Mouse (Mus musculus): ENCODE measurements around the gene Car7. TPM values are rescaled to one million over a fixed set of nuclear protein-coding genes. Genes with fewer than 3 reads are reported as not detected.
A peak's percentile ranks its signal among the peaks of the same experiment; 100 is the strongest.
"Not testable (repeated sequence)": the region's sequence is repeated elsewhere in the genome, so short reads cannot be mapped to it uniquely, and the experiment has no call there.

Gene Car7
- polyA plus RNA-seq, 1 experiment from 2014 or later, result 2.2 TPM

DNA sequence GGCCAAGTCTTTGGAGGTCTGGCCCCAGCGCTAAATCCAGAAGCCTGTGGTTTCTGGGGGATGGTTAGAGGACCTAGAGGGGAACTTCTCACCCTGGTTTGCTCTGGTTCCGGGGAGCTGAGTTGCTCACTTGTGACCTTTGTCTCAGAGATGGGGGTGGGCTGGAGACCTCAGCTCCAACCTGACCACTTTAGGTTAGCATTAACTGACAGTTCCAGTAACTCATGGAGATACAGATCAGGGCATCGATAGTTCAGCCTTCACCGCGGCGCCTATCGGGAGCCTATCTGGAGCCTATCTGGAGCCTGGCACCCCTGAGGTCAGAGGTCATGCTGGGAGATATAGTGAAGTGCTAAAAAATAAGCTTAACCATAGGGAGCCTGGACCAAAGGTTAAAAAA lies 22.7 kb downstream of the Car7 start:
- no peak for DNase-seq (ENCODE audit: low spot score)

DNA sequence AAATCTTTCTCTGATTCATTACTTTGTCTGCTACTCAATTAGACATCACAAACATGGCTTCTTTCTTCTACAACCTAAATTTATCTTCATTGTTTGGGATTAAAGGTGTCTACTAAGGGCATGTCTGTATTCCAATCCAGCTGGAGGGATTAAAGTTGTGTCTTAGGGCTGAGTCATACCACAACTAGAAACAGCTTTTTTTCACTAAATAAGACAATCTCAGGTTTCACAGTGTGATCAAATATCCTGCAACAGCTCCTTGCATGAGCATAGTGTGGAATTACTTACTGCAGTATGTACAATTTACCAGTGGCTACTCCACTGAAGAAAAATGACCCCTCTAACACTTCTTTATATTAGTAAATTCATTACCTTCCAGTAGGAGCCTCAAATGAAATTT lies 26.2 kb downstream of the Car7 start:
- Histone ChIP-seq H3K36me3 (replicated peaks; ENCODE audit: control insufficient read depth, insufficient read depth) (no peaks in the 10 kb centered on the region), H3K4me2 (replicated peaks) (no peak overlapping the region), H3K4me3 (replicated peaks; ENCODE audit: low read length) (no peak overlapping the region), H3K9ac (no peak overlapping the region), H3K27ac (no peak overlapping the region), H3K4me1 (replicated peaks; ENCODE audit: control insufficient read depth, insufficient read depth, low read length) (no peaks in the 10 kb centered on the region), H3K9me3 (ENCODE audit: control insufficient read depth, low read length) (no peaks in the 10 kb centered on the region), H3K27me3 (ENCODE audit: control insufficient read depth, insufficient read depth, low read length) (no peaks in the 10 kb centered on the region)
- ATAC-seq (ENCODE audit: low FRiP score), result no peak
- DNase-seq (ENCODE audit: low spot score), result no peak

More for the DNA sequence above, 22.7 kb downstream of the Car7 start:
- 83% methylated on average over 7 of the region's 7 CpGs for WGBS
- Histone ChIP-seq H3K27me3 (ENCODE audit: control insufficient read depth, insufficient read depth, low read length) (no peaks in the 10 kb centered on the region), H3K4me2 (replicated peaks) (no peak overlapping the region), H3K4me3 (replicated peaks; ENCODE audit: low read length) (no peak overlapping the region), H3K4me1 (replicated peaks; ENCODE audit: control insufficient read depth, insufficient read depth, low read length) (no peaks in the 10 kb centered on the region), H3K9ac (no peak overlapping the region), H3K36me3 (replicated peaks; ENCODE audit: control insufficient read depth, insufficient read depth) (no peaks in the 10 kb centered on the region), H3K27ac (no peak overlapping the region), H3K9me3 (ENCODE audit: control insufficient read depth, low read length) (no peaks in the 10 kb centered on the region)
- ATAC-seq (ENCODE audit: low FRiP score), result no peak

DNA sequence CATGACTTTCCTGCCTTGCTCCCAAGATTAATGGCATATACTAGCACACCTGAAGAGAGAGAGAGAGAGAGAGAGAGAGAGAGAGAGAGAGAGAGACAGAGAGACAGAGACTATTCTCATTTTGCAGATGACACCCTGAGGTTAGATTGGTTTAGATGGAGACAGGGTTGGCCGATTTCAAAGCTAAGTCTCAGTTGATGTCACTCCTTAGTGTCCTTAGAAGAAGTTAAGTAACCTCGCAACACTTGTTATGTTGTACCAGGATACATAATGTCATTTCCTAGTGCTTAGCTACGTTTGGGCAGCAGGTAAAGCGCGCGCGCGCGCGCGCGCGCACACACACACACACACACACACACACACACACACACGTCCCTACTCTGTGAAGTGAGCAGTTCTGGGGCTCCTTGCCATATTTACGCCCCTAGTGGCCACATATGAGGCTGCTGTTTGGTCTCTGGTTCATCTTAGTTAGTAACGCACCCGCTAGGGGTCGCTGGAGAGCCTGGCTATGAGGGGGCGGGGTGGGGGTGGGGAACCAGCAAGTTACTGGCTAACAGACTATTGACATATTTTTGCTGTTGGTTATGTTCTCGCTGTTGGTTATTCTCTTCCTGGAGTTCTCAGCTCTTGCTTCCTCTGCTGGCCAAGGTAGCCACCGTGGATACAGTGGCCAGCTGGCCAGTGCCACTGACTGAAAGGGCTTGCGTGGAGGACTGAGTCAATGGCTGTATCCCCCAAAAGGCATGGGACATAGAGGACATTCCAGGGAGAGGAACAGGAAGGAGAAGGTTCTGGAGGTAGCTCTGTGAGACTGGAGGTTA lies 30.4 kb downstream of the Car7 start:
- Histone ChIP-seq H3K36me3 (replicated peaks; ENCODE audit: control insufficient read depth, insufficient read depth) (no peaks in the 10 kb centered on the region), H3K9ac (no peak overlapping the region), H3K9me3 (ENCODE audit: control insufficient read depth, low read length) (no peaks in the 10 kb centered on the region), H3K27me3 (ENCODE audit: control insufficient read depth, insufficient read depth, low read length) (no peaks in the 10 kb centered on the region), H3K4me1 (replicated peaks; ENCODE audit: control insufficient read depth, insufficient read depth, low read length) (no peaks in the 10 kb centered on the region), H3K4me2 (replicated peaks) (no peak overlapping the region; the same call in 1 of the 2 replicates), H3K27ac (no peak overlapping the region), H3K4me3 (replicated peaks; ENCODE audit: low read length) (no peak overlapping the region)
- 19% methylated on average over 22 of the region's 22 CpGs for WGBS
- ATAC-seq (ENCODE audit: low FRiP score) (peak; percentile 85; the same call in 1 of the 2 replicates), DNase-seq (ENCODE audit: low spot score) (peak; percentile 85)

DNA sequence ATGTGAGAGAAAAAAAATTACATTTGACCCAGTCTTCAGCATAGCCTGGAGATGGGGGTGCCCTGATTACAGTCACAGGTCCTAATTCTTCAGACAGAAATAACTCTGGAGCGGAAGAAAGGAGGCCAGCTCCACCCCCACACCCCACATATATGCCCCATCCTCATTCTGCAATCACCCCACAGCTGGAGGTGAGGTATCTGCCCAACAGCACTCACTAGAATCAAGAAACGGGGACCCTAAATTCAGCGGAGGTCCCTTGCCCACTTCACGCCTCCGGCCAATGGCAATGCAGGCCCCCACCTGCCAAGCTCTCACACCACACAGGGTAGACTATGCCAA lies 30.9 kb downstream of the Car7 start:
- H3K27me3 ChIP-seq (ENCODE audit: control insufficient read depth, insufficient read depth, low read length), result no peaks in the 10 kb centered on the region
- H3K4me3 ChIP-seq (replicated peaks; ENCODE audit: low read length), result no peak overlapping the region
- no peak for DNase-seq (ENCODE audit: low spot score)
- H3K9ac ChIP-seq, result no peak overlapping the region
- 94% methylated on average over 5 of the region's 5 CpGs for WGBS
- no peaks in the 10 kb centered on the region for H3K4me1 ChIP-seq (replicated peaks; ENCODE audit: control insufficient read depth, insufficient read depth, low read length)
- H3K27ac ChIP-seq, result no peak overlapping the region
- H3K9me3 ChIP-seq (ENCODE audit: control insufficient read depth, low read length), result no peaks in the 10 kb centered on the region
- no peak overlapping the region for H3K4me2 ChIP-seq (replicated peaks)
- ATAC-seq (ENCODE audit: low FRiP score), result 0 out of 2 replicates have a peak, but pooled peaks have one; percentile 34
- H3K36me3 ChIP-seq (replicated peaks; ENCODE audit: control insufficient read depth, insufficient read depth), result no peaks in the 10 kb centered on the region

DNA sequence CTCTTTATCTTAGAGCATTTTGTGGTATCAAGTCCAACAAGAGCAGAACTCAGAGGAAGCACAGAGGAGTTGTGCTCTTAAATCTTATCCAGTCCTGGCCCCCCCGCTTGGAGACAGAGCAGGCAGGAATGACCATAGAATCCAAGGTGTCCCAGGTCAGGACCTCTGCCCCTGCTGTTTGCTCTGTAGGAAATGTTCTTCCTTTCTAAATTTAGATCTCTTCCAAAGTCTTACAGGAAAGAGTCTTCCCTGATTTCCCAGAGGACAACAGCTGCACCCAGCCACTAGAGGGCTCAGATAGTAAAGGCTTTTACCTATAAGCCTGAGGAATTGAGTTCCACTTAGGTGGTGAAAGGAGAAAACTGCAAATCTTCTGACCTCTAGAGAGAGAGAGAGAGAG lies 35.1 kb downstream of the Car7 start:
- H3K4me1 ChIP-seq (replicated peaks; ENCODE audit: control insufficient read depth, insufficient read depth, low read length), result no peaks in the 10 kb centered on the region
- no peaks in the 10 kb centered on the region for H3K9me3 ChIP-seq (ENCODE audit: control insufficient read depth, low read length)
- H3K27me3 ChIP-seq (ENCODE audit: control insufficient read depth, insufficient read depth, low read length), result no peaks in the 10 kb centered on the region
- DNase-seq (ENCODE audit: low spot score), result no peak
- no peaks in the 10 kb centered on the region for H3K36me3 ChIP-seq (replicated peaks; ENCODE audit: control insufficient read depth, insufficient read depth)
- no peak overlapping the region for H3K4me2 ChIP-seq (replicated peaks)
- no peak overlapping the region for H3K4me3 ChIP-seq (replicated peaks; ENCODE audit: low read length)
- H3K27ac ChIP-seq, result no peak overlapping the region
- no peak overlapping the region for H3K9ac ChIP-seq
- ATAC-seq (ENCODE audit: low FRiP score), result no peak
- 57% methylated on average over 1 of the region's 1 CpGs for WGBS

DNA sequence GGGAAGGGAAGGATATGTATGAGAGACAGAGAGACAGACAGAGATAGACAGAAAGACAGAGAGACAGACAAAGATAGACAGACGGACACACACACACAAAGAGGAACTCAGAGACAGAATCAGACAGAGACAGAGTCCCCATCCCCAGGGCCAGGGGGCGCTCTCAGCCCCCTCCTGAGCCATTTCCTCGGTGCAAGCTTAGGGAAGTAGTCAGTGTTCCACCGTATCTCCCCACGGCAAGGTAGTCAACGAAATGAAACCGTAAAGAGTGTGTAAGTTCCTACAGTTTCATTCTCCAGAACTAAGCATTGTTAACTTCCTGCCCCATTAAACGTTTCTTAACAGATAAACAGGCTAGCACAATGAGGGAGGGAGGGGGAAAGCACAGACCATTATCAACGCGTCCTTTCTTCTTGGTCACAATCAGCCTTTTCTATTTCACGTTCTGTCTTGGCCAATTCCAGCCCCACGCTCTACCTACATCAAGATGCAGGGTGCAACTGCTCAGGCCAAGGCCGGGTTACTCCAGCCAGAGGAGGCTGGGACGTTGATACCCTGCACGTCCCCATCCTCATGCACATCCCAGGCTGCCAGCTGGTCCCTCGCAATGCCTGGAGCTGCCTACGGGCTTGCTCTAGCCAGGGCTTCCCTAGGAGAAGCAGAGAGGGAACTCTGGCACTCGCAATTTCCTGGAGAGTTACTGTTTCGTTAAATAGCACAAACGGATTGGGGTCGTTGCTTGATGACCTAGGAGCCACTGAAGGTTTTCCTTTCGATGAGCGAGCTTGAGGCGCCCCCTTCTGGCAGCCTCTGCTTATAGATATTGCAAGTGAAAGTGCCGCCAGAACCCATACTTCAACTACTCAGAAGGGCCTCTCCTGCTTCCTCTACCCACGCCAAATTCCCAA lies 36.2 kb downstream of the Car7 start:
- DNase-seq (ENCODE audit: low spot score) (peak; percentile 81), ATAC-seq (ENCODE audit: low FRiP score) (peak; percentile 64; the same call in 1 of the 2 replicates)
- Histone ChIP-seq H3K27ac (no peak overlapping the region), H3K4me2 (replicated peaks) (peak overlapping the region; percentile 59), H3K4me1 (replicated peaks; ENCODE audit: control insufficient read depth, insufficient read depth, low read length) (no peaks in the 10 kb centered on the region), H3K9ac (peak overlapping the region; percentile 32), H3K36me3 (replicated peaks; ENCODE audit: control insufficient read depth, insufficient read depth) (no peaks in the 10 kb centered on the region), H3K27me3 (ENCODE audit: control insufficient read depth, insufficient read depth, low read length) (no peaks in the 10 kb centered on the region), H3K4me3 (replicated peaks; ENCODE audit: low read length) (peak overlapping the region; percentile 23), H3K9me3 (ENCODE audit: control insufficient read depth, low read length) (no peaks in the 10 kb centered on the region)
- 8% methylated on average over 26 of the region's 26 CpGs for WGBS

DNA sequence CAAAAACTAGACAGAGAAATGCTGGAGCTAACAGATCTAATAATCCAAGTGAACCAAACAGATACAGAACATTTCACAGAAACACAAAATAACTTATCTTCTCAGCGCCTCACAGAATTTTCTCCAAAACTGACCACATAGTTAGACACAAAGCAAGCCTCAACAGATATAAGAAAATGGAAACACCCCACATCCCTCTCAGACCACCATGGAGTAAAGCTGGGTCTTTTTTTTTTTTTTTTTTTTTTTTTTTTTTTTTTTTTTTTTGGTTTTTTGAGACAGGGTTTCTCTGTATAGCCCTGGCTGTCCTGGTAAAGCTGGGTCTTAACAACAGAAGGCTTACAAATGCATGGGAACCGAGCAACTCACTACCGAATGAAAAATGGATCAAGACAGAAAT lies 42.3 kb downstream of the Car7 start:
- no peaks in the 10 kb centered on the region for H3K4me1 ChIP-seq (replicated peaks; ENCODE audit: control insufficient read depth, insufficient read depth, low read length)
- DNase-seq (ENCODE audit: low spot score) (no peak), ATAC-seq (ENCODE audit: low FRiP score) (no peak)
- no peak overlapping the region for H3K4me3 ChIP-seq (replicated peaks; ENCODE audit: low read length)
- 92% methylated on average over 3 of the region's 3 CpGs for WGBS
- no peaks in the 10 kb centered on the region for H3K27me3 ChIP-seq (ENCODE audit: control insufficient read depth, insufficient read depth, low read length)
- H3K4me2 ChIP-seq (replicated peaks), result no peak overlapping the region
- H3K27ac ChIP-seq, result no peak overlapping the region
- H3K9ac ChIP-seq, result no peak overlapping the region
- no peaks in the 10 kb centered on the region for H3K36me3 ChIP-seq (replicated peaks; ENCODE audit: control insufficient read depth, insufficient read depth)
- no peaks in the 10 kb centered on the region for H3K9me3 ChIP-seq (ENCODE audit: control insufficient read depth, low read length)

DNA sequence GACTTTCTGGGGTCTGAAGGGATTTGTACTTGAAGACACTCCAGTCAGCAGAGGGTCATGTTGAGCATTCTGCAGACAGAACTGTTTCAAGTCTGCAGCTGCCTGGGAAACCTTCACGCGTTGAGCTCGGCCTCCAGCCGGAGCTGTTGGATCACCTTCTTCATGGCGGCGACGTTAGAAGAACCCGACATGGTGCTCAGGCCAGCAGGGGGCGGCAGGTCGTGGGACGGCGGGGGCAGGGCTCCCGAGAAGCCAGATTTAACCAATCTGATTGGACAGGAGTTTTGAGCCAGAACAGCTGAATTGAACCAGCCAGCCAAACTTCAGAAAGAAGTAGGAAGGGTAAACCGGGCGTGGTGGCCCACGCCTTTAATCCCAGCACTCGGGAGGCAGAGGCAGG lies 43.1 kb downstream of the Car7 start:
- WGBS, result 80% methylated on average over 17 of the region's 17 CpGs
- not testable (repeated sequence) for ATAC-seq (ENCODE audit: low FRiP score); H3K4me3 ChIP-seq (replicated peaks; ENCODE audit: low read length); H3K27me3 ChIP-seq (ENCODE audit: control insufficient read depth, insufficient read depth, low read length); H3K27ac ChIP-seq; DNase-seq (ENCODE audit: low spot score); H3K9ac ChIP-seq; H3K4me1 ChIP-seq (replicated peaks; ENCODE audit: control insufficient read depth, insufficient read depth, low read length); H3K4me2 ChIP-seq (replicated peaks); H3K9me3 ChIP-seq (ENCODE audit: control insufficient read depth, low read length); H3K36me3 ChIP-seq (replicated peaks; ENCODE audit: control insufficient read depth, insufficient read depth)

DNA sequence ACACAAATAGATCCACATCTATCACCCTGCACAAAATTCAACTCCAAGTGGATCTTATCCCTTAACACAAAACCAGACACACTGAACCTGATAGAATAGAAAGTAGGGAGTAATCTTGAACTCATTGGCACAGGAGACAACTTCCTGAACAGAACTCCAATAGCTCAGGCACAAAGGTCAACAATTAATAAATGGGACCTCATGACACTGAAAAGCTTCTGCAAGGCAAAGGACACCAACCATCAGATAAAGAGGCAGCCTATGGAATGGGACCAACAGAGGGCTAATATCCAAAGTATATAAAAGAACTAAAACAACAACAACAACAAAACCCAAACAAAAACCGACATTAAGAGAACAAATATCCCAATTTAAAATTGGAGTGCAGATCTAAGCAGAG lies 50.0 kb downstream of the Car7 start:
- DNase-seq (ENCODE audit: low spot score) (no peak), ATAC-seq (ENCODE audit: low FRiP score) (no peak)
- peaks cover 12% of the 10 kb centered on the region for H3K9me3 ChIP-seq (ENCODE audit: control insufficient read depth, low read length)
- H3K36me3 ChIP-seq (replicated peaks; ENCODE audit: control insufficient read depth, insufficient read depth), result no peaks in the 10 kb centered on the region
- WGBS, result 86% methylated on average over 1 of the region's 1 CpGs
- H3K9ac ChIP-seq, result no peak overlapping the region
- H3K27me3 ChIP-seq (ENCODE audit: control insufficient read depth, insufficient read depth, low read length), result no peaks in the 10 kb centered on the region
- no peaks in the 10 kb centered on the region for H3K4me1 ChIP-seq (replicated peaks; ENCODE audit: control insufficient read depth, insufficient read depth, low read length)
- no peak overlapping the region for H3K27ac ChIP-seq
- H3K4me2 ChIP-seq (replicated peaks), result no peak overlapping the region
- H3K4me3 ChIP-seq (replicated peaks; ENCODE audit: low read length), result no peak overlapping the region
